Comparison of ENCODE assay signal across 9 mouse cellular contexts in the genomic region with DNA sequence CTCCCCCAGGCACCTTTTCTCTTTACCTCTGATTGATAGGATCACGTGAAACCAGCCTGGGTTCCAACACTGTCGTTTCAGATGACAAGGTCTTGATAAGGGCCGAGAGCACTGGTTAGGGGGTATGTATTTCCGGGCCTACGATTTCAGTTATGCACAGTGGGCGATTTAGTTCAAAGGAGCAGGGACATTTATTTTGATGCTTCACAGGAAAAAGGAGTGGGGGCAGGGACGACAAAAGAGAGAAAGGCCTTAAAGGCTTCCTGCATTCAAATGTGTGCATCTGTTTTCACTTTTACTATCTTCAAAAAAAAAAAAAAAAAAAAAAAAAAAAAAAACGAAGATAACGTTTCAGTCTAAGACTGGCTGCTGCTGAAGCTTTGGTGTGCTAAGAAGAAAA.
DNase-seq lines count a peak whose midpoint lies in the region; ATAC-seq and TF ChIP-seq lines count a peak whose summit lies in the region.
"Had no signal": no experiment of that assay in that cellular context is flagged by ENCODE, and none has a peak within 500 bp of the region (broad histone marks: within the 10 kb centered on the region; RNA-seq: fewer than 3 reads in every experiment).

No protein-coding gene starts in this region.

- ATAC-seq in heart, embryonic 13.5 days (ENCODE audit: extremely low read depth, insufficient number of reproducible peaks, low FRiP score, low TSS enrichment): no peak
- ATAC-seq in neural tube, embryonic 12.5 days (ENCODE audit: low FRiP score, low read depth): no peak
- ATAC-seq: Patski had no signal

- peaks cover 7% of the 10 kb centered on the region; the same call in 1 of the 2 replicates for H3K4me1 ChIP-seq in heart, embryonic 13.5 days
- no peaks in the 10 kb centered on the region for H3K4me1 ChIP-seq in MEL (ENCODE audit: control insufficient read depth in 1 of 2, insufficient read depth in 2 of 2, low read length in 2 of 2)
- H3K4me1 ChIP-seq in neural tube, embryonic 12.5 days: peaks cover 4% of the 10 kb centered on the region; the same call in 1 of the 2 replicates

- TF ChIP-seq EP300 in MEL (IDR thresholded peaks at IDR 0.05; ENCODE audit: low read depth in 1 of 2, low read length in 2 of 2): no peak

- peak overlapping the region; percentile 57 for H3K4me2 ChIP-seq in heart, embryonic 13.5 days
- H3K4me2 ChIP-seq in neural tube, embryonic 12.5 days (replicated peaks): 0 out of 2 replicates have a peak overlapping the region, but pooled peaks have one; percentile 12

- 7% methylated on average over 9 of the region's 9 CpGs for WGBS in heart, embryonic 13.5 days
- 11% methylated on average over 9 of the region's 9 CpGs for WGBS in neural tube, embryonic 12.5 days

- no peak overlapping the region for H3K9ac ChIP-seq in heart, embryonic 13.5 days
- H3K9ac ChIP-seq in MEL (ENCODE audit: control insufficient read depth, low read depth, low read length, poor library complexity, severe bottlenecking): no peak overlapping the region
- no peak overlapping the region for H3K9ac ChIP-seq in neural tube, embryonic 12.5 days

- no peaks in the 10 kb centered on the region for H3K27me3 ChIP-seq in heart, embryonic 13.5 days (replicated peaks)
- H3K27me3 ChIP-seq in MEL (ENCODE audit: control insufficient read depth in 1 of 2, insufficient read depth in 2 of 2, low read length in 2 of 2): no peaks in the 10 kb centered on the region
- no peaks in the 10 kb centered on the region for H3K27me3 ChIP-seq in neural tube, embryonic 12.5 days (replicated peaks)
- H3K27me3 ChIP-seq: Patski had no signal

- no peak for TF ChIP-seq RAD21 in MEL (IDR thresholded peaks at IDR 0.05; ENCODE audit: low read depth, low read length)

- no peaks in the 10 kb centered on the region for H3K36me3 ChIP-seq in heart, embryonic 13.5 days
- H3K36me3 ChIP-seq in MEL (ENCODE audit: control insufficient read depth in 1 of 2, insufficient read depth in 2 of 2, low read length in 2 of 2): no peaks in the 10 kb centered on the region
- H3K36me3 ChIP-seq in neural tube, embryonic 12.5 days: no peaks in the 10 kb centered on the region

- TF ChIP-seq POLR2A in MEL (IDR thresholded peaks at IDR 0.05; ENCODE audit: control insufficient read depth in 1 of 2, insufficient read depth in 1 of 2, low read depth in 1 of 2, low read length in 2 of 2, poor library complexity in 1 of 2): no peak

- peak overlapping the region; percentile 29 for H3K4me3 ChIP-seq in heart, embryonic 13.5 days
- peak overlapping the region; percentile 29 to 37; a peak in 3 of 4 replicates for H3K4me3 ChIP-seq in MEL (ENCODE audit: control insufficient read depth in 1 of 2, insufficient read depth in 1 of 2, low read depth in 2 of 2, low read length in 2 of 2)
- H3K4me3 ChIP-seq in neural tube, embryonic 12.5 days: no peak overlapping the region

- TF ChIP-seq CTCF in MEL (IDR thresholded peaks at IDR 0.05 in 2 of 3, conservative IDR thresholded peaks at IDR 0.05 in 1 of 3; ENCODE audit: control insufficient read depth in 1 of 3, insufficient read depth in 1 of 3, low read depth in 2 of 3, low read length in 3 of 3, poor library complexity in 1 of 3, severe bottlenecking in 1 of 3): no peak

- 0 out of 2 replicates have a peak overlapping the region, but pooled peaks have one; percentile 12 for H3K27ac ChIP-seq in heart, embryonic 13.5 days (replicated peaks)
- no peak overlapping the region for H3K27ac ChIP-seq in MEL (ENCODE audit: control insufficient read depth, low read depth, low read length)
- no peak overlapping the region for H3K27ac ChIP-seq in neural tube, embryonic 12.5 days

- no peak for DNase-seq in heart, adult 18-20 months
- peak; percentile 7 for DNase-seq in MEL (ENCODE audit: low read depth, low spot score)
- DNase-seq in liver: peak; percentile 5
- DNase-seq in cerebellum, postnatal 14 days: no peak
- DNase-seq in adrenal gland, adult 18-20 months (ENCODE audit: low spot score in 2 of 2): no peak
- no peak for DNase-seq in urinary bladder, postnatal 25 days (ENCODE audit: low spot score)

- no peaks in the 10 kb centered on the region for H3K9me3 ChIP-seq in heart, embryonic 13.5 days
- no peaks in the 10 kb centered on the region for H3K9me3 ChIP-seq in MEL (replicated peaks; ENCODE audit: insufficient read depth, low read length)
- no peaks in the 10 kb centered on the region for H3K9me3 ChIP-seq in neural tube, embryonic 12.5 days

- H3K79me2 ChIP-seq in MEL (ENCODE audit: control insufficient read depth, insufficient read depth, low read length, poor library complexity): no peaks in the 10 kb centered on the region

TF ChIP-seq in MEL, 35 proteins besides CTCF, POLR2A, EP300 and RAD21:
- TF ChIP-seq MAFK (IDR thresholded peaks at IDR 0.05; ENCODE audit: borderline replicate concordance, low read depth, low read length): no peak
- TF ChIP-seq ETS1 (IDR thresholded peaks at IDR 0.05; ENCODE audit: low read depth, low read length): no peak
- no peak for TF ChIP-seq MYB (IDR thresholded peaks at IDR 0.05; ENCODE audit: low read depth, low read length)
- TF ChIP-seq ZNF384 (IDR thresholded peaks at IDR 0.05; ENCODE audit: low read depth, low read length): peak; percentile 78
- no peak for TF ChIP-seq ELF1 (IDR thresholded peaks at IDR 0.05; ENCODE audit: low read depth, low read length)
- no peak for TF ChIP-seq TAL1 (IDR thresholded peaks at IDR 0.05; ENCODE audit: low read length)

Comparison
In these comparisons a context has a peak if more than half of its experiments do, and no peak if none do; other contexts are left out.
1. DNase-seq: peak in MEL (single experiment) and liver (single experiment); none in heart, adult 18-20 months (0 of 2), cerebellum, postnatal 14 days (0 of 2), adrenal gland, adult 18-20 months (0 of 2) and urinary bladder, postnatal 25 days (single experiment).